Mouse (Mus musculus) MEL (cell line): ENCODE results near the gene Oit3. TPM values are rescaled to one million over a fixed set of nuclear protein-coding genes. Genes with fewer than 3 reads are reported as not detected.

ENCODE experiments used
- DNase-seq: peaks from one replicate; pipeline ENCODE4 v3.0.0; 2011; ENCODE audit warnings: low read depth, low spot score
- H3K27ac ChIP-seq: 2 replicates; pipeline ENCODE4 v1.5.1; 2012; ENCODE audit warnings: low read depth, mild to moderate bottlenecking, control low read depth, low read length, moderate library complexity; ENCODE audit not compliant: control insufficient read depth
- H3K27me3 ChIP-seq, 2 experiments: fragments of 150-350 bp in 1 of 2; sonication (generic) in 1 of 2; 2 replicates each; pipeline ENCODE4 v1.6.1; 2012; ENCODE audit warnings: low read length in 2 of 2, mild to moderate bottlenecking in 2 of 2, improper control_type of control experiment in 1 of 2, moderate library complexity in 1 of 2; ENCODE audit not compliant: insufficient read depth in 2 of 2, control insufficient read depth in 1 of 2
- H3K36me3 ChIP-seq, 2 experiments: 2 replicates each; pipeline ENCODE4 v1.6.1; 2012 to 2014; ENCODE audit warnings: low read length in 2 of 2, improper control_type of control experiment in 1 of 2, inconsistent platforms in 1 of 2, mild to moderate bottlenecking in 1 of 2; ENCODE audit not compliant: insufficient read depth in 2 of 2, control insufficient read depth in 1 of 2
- H3K4me1 ChIP-seq, 2 experiments: fragments of 150-350 bp in 1 of 2; sonication (generic) in 1 of 2; 2 replicates each; pipeline ENCODE4 v1.6.1; 2012; ENCODE audit warnings: low read length in 2 of 2, improper control_type of control experiment in 1 of 2, mild to moderate bottlenecking in 1 of 2; ENCODE audit not compliant: insufficient read depth in 2 of 2, control insufficient read depth in 1 of 2
- H3K4me3 ChIP-seq, 2 experiments: fragments of 150-350 bp in 1 of 2; sonication (generic) in 1 of 2; 2 replicates each; pipeline ENCODE4 v1.5.1; 2012; ENCODE audit warnings: low read depth in 2 of 2, low read length in 2 of 2, mild to moderate bottlenecking in 2 of 2, moderate library complexity in 2 of 2, control low read depth in 1 of 2, improper control_type of control experiment in 1 of 2; ENCODE audit not compliant: control insufficient read depth in 1 of 2, insufficient read depth in 1 of 2
- H3K79me2 ChIP-seq: 2 replicates; pipeline ENCODE4 v1.6.1; 2012; ENCODE audit warnings: mild to moderate bottlenecking, low read length, moderate library complexity; ENCODE audit not compliant: control insufficient read depth, poor library complexity, insufficient read depth
- H3K9ac ChIP-seq: 2 replicates; pipeline ENCODE4 v1.6.1; 2012; ENCODE audit warnings: low read depth, mild to moderate bottlenecking, control low read depth, low read length, moderate library complexity; ENCODE audit not compliant: control insufficient read depth, poor library complexity, severe bottlenecking
- H3K9me3 ChIP-seq: fragments of 150-350 bp; sonication (generic); replicated peaks from 2 replicates; pipeline ENCODE4 v1.6.1; 2012; ENCODE audit warnings: mild to moderate bottlenecking, low read length, improper control_type of control experiment, moderate library complexity; ENCODE audit not compliant: insufficient read depth
- BHLHE40 ChIP-seq: IDR thresholded peaks from 2 replicates; pipeline ENCODE4 v1.6.1; 2012; ENCODE audit warnings: low read depth, mild to moderate bottlenecking, inconsistent platforms, low read length, improper control_type of control experiment, borderline replicate concordance
- CHD2 ChIP-seq: IDR thresholded peaks from 2 replicates; pipeline ENCODE4 v1.6.1; 2011; ENCODE audit warnings: low read length, improper control_type of control experiment
- CTCF ChIP-seq, 3 experiments: IDR thresholded peaks in 2 of 3; conservative IDR thresholded peaks in 1 of 3; 2 replicates each; pipeline ENCODE4 v1.5.1; 2011 to 2012; ENCODE audit warnings: low read length in 3 of 3, low read depth in 2 of 3, mild to moderate bottlenecking in 2 of 3, improper control_type of control experiment in 1 of 3, inconsistent platforms in 1 of 3, mixed read lengths in 1 of 3, moderate library complexity in 1 of 3; ENCODE audit not compliant: control insufficient read depth in 1 of 3, insufficient read depth in 1 of 3, poor library complexity in 1 of 3, severe bottlenecking in 1 of 3
- E2F4 ChIP-seq: IDR thresholded peaks from 2 replicates; pipeline ENCODE4 v1.6.1; 2011; ENCODE audit warnings: low read depth, low read length, improper control_type of control experiment, borderline replicate concordance
- EP300 ChIP-seq, 2 experiments: IDR thresholded peaks; 2 replicates each; pipeline ENCODE4 v1.6.1; 2011; ENCODE audit warnings: improper control_type of control experiment in 2 of 2, low read length in 2 of 2, low read depth in 1 of 2, mild to moderate bottlenecking in 1 of 2
- ETS1 ChIP-seq: IDR thresholded peaks from 2 replicates; pipeline ENCODE4 v1.6.1; 2012; ENCODE audit warnings: low read depth, mild to moderate bottlenecking, inconsistent platforms, low read length, improper control_type of control experiment, moderate library complexity
- GABPA ChIP-seq: IDR thresholded peaks from 2 replicates; pipeline ENCODE4 v1.6.1; 2012; ENCODE audit warnings: low read depth, mild to moderate bottlenecking, inconsistent platforms, low read length, improper control_type of control experiment, moderate library complexity
- GATA1 ChIP-seq: IDR thresholded peaks from 2 replicates; pipeline ENCODE4 v1.6.1; 2011; ENCODE audit warnings: low read depth, low read length, improper control_type of control experiment
- HCFC1 ChIP-seq: IDR thresholded peaks from 2 replicates; pipeline ENCODE4 v1.6.1; 2012; ENCODE audit warnings: low read depth, mild to moderate bottlenecking, inconsistent platforms, low read length, improper control_type of control experiment, moderate library complexity
- JUND ChIP-seq: IDR thresholded peaks from 2 replicates; pipeline ENCODE4 v1.6.1; 2011; ENCODE audit warnings: low read depth, mild to moderate bottlenecking, improper control_type of control experiment, low read length
- KAT2A ChIP-seq: conservative IDR thresholded peaks from 2 replicates; pipeline ENCODE4 v1.6.1; 2012; ENCODE audit warnings: low read depth, low read length, improper control_type of control experiment, inconsistent platforms
- MAFK ChIP-seq: IDR thresholded peaks from 2 replicates; pipeline ENCODE4 v1.6.1; 2011; ENCODE audit warnings: low read depth, mild to moderate bottlenecking, low read length, improper control_type of control experiment, borderline replicate concordance
- MAX ChIP-seq: IDR thresholded peaks from 2 replicates; pipeline ENCODE4 v1.6.1; 2011; ENCODE audit warnings: low read length, improper control_type of control experiment
- MAZ ChIP-seq: IDR thresholded peaks from 2 replicates; pipeline ENCODE4 v1.6.1; 2012; ENCODE audit warnings: low read depth, mild to moderate bottlenecking, inconsistent platforms, low read length, improper control_type of control experiment
- MXI1 ChIP-seq: IDR thresholded peaks from 2 replicates; pipeline ENCODE4 v1.6.1; 2011; ENCODE audit warnings: mild to moderate bottlenecking, low read depth, low read length, improper control_type of control experiment
- MYB ChIP-seq: IDR thresholded peaks from 2 replicates; pipeline ENCODE4 v1.6.1; 2011; ENCODE audit warnings: mild to moderate bottlenecking, low read depth, low read length, improper control_type of control experiment
- NRF1 ChIP-seq: IDR thresholded peaks from 2 replicates; pipeline ENCODE4 v1.6.1; 2014; ENCODE audit warnings: low read depth, mild to moderate bottlenecking, inconsistent platforms, low read length, improper control_type of control experiment, moderate library complexity; ENCODE audit not compliant: poor library complexity, insufficient read depth, severe bottlenecking
- RAD21 ChIP-seq: IDR thresholded peaks from 2 replicates; pipeline ENCODE4 v1.6.1; 2011; ENCODE audit warnings: mild to moderate bottlenecking, low read depth, low read length, improper control_type of control experiment
- RCOR1 ChIP-seq: IDR thresholded peaks from 2 replicates; pipeline ENCODE4 v1.6.1; 2012; ENCODE audit warnings: low read depth, mild to moderate bottlenecking, inconsistent platforms, low read length, improper control_type of control experiment
- SIN3A ChIP-seq: IDR thresholded peaks from 2 replicates; pipeline ENCODE4 v1.6.1; 2012; ENCODE audit warnings: low read length, improper control_type of control experiment, inconsistent platforms
- SMC3 ChIP-seq: IDR thresholded peaks from 2 replicates; pipeline ENCODE4 v1.6.1; 2011; ENCODE audit warnings: low read depth, low read length, improper control_type of control experiment
- TAL1 ChIP-seq: IDR thresholded peaks from 2 replicates; pipeline ENCODE4 v1.6.1; 2012; ENCODE audit warnings: mild to moderate bottlenecking, inconsistent platforms, low read length, moderate library complexity, mixed read lengths
- TBP ChIP-seq: IDR thresholded peaks from 2 replicates; pipeline ENCODE4 v1.8.0; 2011; ENCODE audit warnings: low read depth, low read length, improper control_type of control experiment
- TCF12 ChIP-seq: IDR thresholded peaks from 2 replicates; pipeline ENCODE4 v1.6.1; 2014; ENCODE audit warnings: low read depth, mild to moderate bottlenecking, inconsistent platforms, low read length, improper control_type of control experiment, moderate library complexity
- UBTF ChIP-seq: IDR thresholded peaks from 2 replicates; pipeline ENCODE4 v1.6.1; 2012; ENCODE audit warnings: low read depth, mild to moderate bottlenecking, inconsistent platforms, low read length, improper control_type of control experiment, moderate library complexity, borderline replicate concordance; ENCODE audit not compliant: insufficient read depth
- USF2 ChIP-seq, 2 experiments: IDR thresholded peaks; 2 replicates each; pipeline ENCODE4 v1.6.1; 2011 to 2012; ENCODE audit warnings: improper control_type of control experiment in 2 of 2, low read length in 2 of 2, borderline replicate concordance in 1 of 2, inconsistent platforms in 1 of 2, low read depth in 1 of 2, mild to moderate bottlenecking in 1 of 2; ENCODE audit not compliant: insufficient read depth in 1 of 2
- ZKSCAN1 ChIP-seq: IDR thresholded peaks from 2 replicates; pipeline ENCODE4 v1.6.1; 2012; ENCODE audit warnings: low read depth, mild to moderate bottlenecking, inconsistent platforms, low read length, improper control_type of control experiment, moderate library complexity
- polyA plus RNA-seq, 2 experiments: library from polyadenylated mRNA; stranded (reverse) in 1 of 2; unstranded in 1 of 2; fragments of >175 nt in 1 of 2; fragments of >200 nt in 1 of 2; gene quantifications; 2 replicates each; pipeline versions ENCODE4 v1.2.1 to v1.2.4; 2012; ENCODE audit warnings: low replicate concordance in 2 of 2, low read depth in 1 of 2; ENCODE audit not compliant: insufficient read length in 2 of 2, insufficient read depth in 1 of 2, missing spikeins in 1 of 2
- total RNA-seq: library from RNA; depleted of rRNA; stranded (reverse); fragments of 300-350 nt; gene quantifications from 2 replicates; pipeline ENCODE4 v1.2.3, GENCODE M21; 2012

The Oit3 gene
- total and polyA plus RNA-seq, 3 experiments = 0.07 TPM; not detected in 2

- Histone ChIP-seq H3K36me3 (peaks cover 0 to 8% of the 10 kb centered on the region in 2 experiments; a peak in 2 of 4 replicates), H3K4me3 (no peak overlapping the region)
- TF ChIP-seq CTCF (IDR thresholded peaks at IDR 0.05 in 2 of 3, conservative IDR thresholded peaks at IDR 0.05 in 1 of 3; ENCODE audit: control insufficient read depth in 1 of 3, insufficient read depth in 1 of 3, low read depth in 2 of 3, low read length in 3 of 3, poor library complexity in 1 of 3, severe bottlenecking in 1 of 3) = no peak
- TF ChIP-seq HCFC1 = no peak
- TF ChIP-seq UBTF = no peak
- no peak for TF ChIP-seq GATA1
- TF ChIP-seq USF2 (IDR thresholded peaks at IDR 0.05; ENCODE audit: borderline replicate concordance in 1 of 2, insufficient read depth in 1 of 2, low read depth in 1 of 2, low read length in 2 of 2) = no peak
- no peak for TF ChIP-seq CHD2
- TF ChIP-seq, all 39 proteins: peak for 0
- no peaks in the 10 kb centered on the region for H3K79me2 ChIP-seq
- H3K9me3 ChIP-seq = no peaks in the 10 kb centered on the region
- H3K9ac ChIP-seq = no peak overlapping the region
- DNase-seq = no peak
- H3K4me1 ChIP-seq = peaks cover 6 to 12% of the 10 kb centered on the region in 2 experiments
- no peak overlapping the region for H3K27ac ChIP-seq
- no peaks in the 10 kb centered on the region for H3K27me3 ChIP-seq
These were observed 5.8 kb downstream of the Oit3 start for GRCm38 (mm10) chr10:59435746-59436145.

DNA sequence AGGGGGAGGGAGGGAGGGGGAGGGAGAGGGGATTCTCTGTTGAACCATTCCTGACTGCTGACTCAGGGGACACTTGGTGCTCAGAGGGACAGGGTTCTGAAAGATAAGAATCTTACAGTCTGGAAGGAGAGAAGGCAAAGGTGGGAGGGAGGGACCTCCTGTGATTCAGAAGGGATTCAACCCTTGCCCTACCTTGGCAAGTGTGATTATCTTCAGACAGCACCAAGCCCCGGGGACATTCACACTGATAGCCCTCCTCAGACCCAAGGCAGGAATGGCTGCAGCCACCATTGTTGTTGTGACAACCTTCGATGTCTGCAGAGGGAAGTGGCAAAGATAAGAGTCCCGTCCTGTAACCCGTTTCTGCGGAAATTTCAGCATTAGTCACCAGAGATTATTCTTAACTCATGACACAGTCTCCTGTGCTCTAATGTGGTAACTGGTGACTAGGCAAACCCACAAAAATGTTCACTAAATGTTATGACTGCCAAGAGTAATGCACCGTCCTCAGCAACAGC lies 10.8 kb downstream of the Oit3 start:
- Histone ChIP-seq H3K36me3 (peaks cover 0 to 13% of the 10 kb centered on the region in 2 experiments; a peak in 2 of 4 replicates), H3K79me2 (no peaks in the 10 kb centered on the region), H3K27ac (peak overlapping the region; percentile 68), H3K4me1 (peaks cover 6 to 24% of the 10 kb centered on the region in 2 experiments), H3K9ac (no peak overlapping the region), H3K27me3 (no peaks in the 10 kb centered on the region), H3K4me3 (no peak overlapping the region), H3K9me3 (no peaks in the 10 kb centered on the region)
- TF ChIP-seq MAFK (peak; percentile 57; the same call in 1 of the 2 replicates), TCF12 (peak; percentile 77), MYB (0 out of 2 replicates have a peak, but pooled peaks have one; percentile 28), GABPA (no peak), ETS1 (peak; percentile 94), ZKSCAN1 (no peak), MAZ (0 out of 2 replicates have a peak, but pooled peaks have one; percentile 28), TAL1 (peak; percentile 77), E2F4 (no peak), TBP (peak; percentile 69), MAX (peak; percentile 44; the same call in 1 of the 2 replicates), GATA1 (peak; percentile 97), MXI1 (peak; percentile 64; the same call in 1 of the 2 replicates), JUND (peak; percentile 85), SMC3 (peak; percentile 31), HCFC1 (no peak), RCOR1 (peak; percentile 69), RAD21 (no peak; the same call in 1 of the 2 replicates), NRF1 (no peak), BHLHE40 (0 out of 2 replicates have a peak, but pooled peaks have one; percentile 6), EP300 (IDR thresholded peaks at IDR 0.05; ENCODE audit: low read depth in 1 of 2, low read length in 2 of 2) (peak; percentile 92 to 94), SIN3A (peak; percentile 71), KAT2A (no peak)
- DNase-seq = peak; percentile 93
